ENCODE assay signal across 9 mouse cellular contexts in the genomic region with DNA sequence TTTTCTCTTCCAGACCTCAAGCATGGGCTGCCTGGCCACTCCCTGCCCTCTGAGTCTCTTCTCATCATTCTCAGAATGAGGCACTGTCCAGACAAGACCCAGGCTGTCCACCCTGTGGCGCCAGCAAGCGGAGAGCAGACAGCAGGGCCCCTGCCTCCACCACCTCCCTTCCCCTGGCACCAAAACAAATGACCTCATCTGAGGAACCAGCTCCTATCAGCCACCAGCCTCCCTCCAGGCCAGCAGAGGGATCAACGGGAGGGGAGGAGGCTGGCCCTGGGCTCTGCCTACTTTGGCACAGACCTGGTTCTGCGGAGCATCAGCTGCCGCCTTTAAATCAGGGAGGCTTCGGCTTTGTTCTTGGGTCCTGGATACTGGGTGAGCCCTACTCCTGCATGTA. TPM values are rescaled to one million over a fixed set of nuclear protein-coding genes. Genes with fewer than 3 reads are reported as not detected.
DNase-seq lines count a peak whose midpoint lies in the region.
"Had no signal": no experiment of that assay in that cellular context is flagged by ENCODE, and none has a peak within 500 bp of the region (broad histone marks: within the 10 kb centered on the region; RNA-seq: fewer than 3 reads in every experiment).

No protein-coding gene starts in this region.

- H3K4me1 ChIP-seq in heart, embryonic 10.5 days = peaks cover 40% of the 10 kb centered on the region
- H3K4me1 ChIP-seq: limb, embryonic 13.5 days had no signal

- H3K27ac ChIP-seq in heart, embryonic 10.5 days = peak overlapping the region; percentile 86
- H3K27ac ChIP-seq: limb, embryonic 13.5 days had no signal

- 9% methylated on average over 6 of the region's 6 CpGs for WGBS in heart, embryonic 10.5 days

- DNase-seq in 3T3-L1 (ENCODE audit: low read depth, low spot score) = peak; percentile 46
- peak; percentile 86 to 89 for DNase-seq in adrenal gland, adult (ENCODE audit: inconsistent age in 2 of 2, low spot score in 1 of 2)
- peak; percentile 48 for DNase-seq in embryo, embryonic 11 days
- peak; percentile 97 for DNase-seq in heart, embryonic 10.5 days (ENCODE audit: low spot score)
- DNase-seq in layer of hippocampus, adult 18-20 months (ENCODE audit: low spot score in 2 of 2) = peak; percentile 23 to 53
- peak; percentile 75 for DNase-seq in lung, postnatal 14 days
- DNase-seq in yolk sac, embryonic 10.5 days (ENCODE audit: low spot score) = peak; percentile 45
- DNase-seq in thymus, postnatal 36 days = no peak

- no peaks in the 10 kb centered on the region for H3K36me3 ChIP-seq in heart, embryonic 10.5 days
- H3K36me3 ChIP-seq: limb, embryonic 13.5 days had no signal

- H3K27me3 ChIP-seq in heart, embryonic 10.5 days (ENCODE audit: insufficient read depth, poor library complexity, severe bottlenecking) = no peaks in the 10 kb centered on the region
- H3K27me3 ChIP-seq: limb, embryonic 13.5 days had no signal

- H3K9me3 ChIP-seq in heart, embryonic 10.5 days = no peaks in the 10 kb centered on the region
- H3K9me3 ChIP-seq: limb, embryonic 13.5 days had no signal

- H3K4me3 ChIP-seq in heart, embryonic 10.5 days = peak overlapping the region; percentile 16; the same call in 1 of the 2 replicates
- H3K4me3 ChIP-seq: limb, embryonic 13.5 days had no signal

RNA-seq across cellular contexts. Expression of gene Defb30, which starts 5.0 kb away (rescaled TPM):
- not detected in 2 replicates for polyA plus RNA-seq in heart, embryonic 10.5 days (2016; fragmentation: Nextera tagmentation; extraction: Ambion mirVana)
- total RNA-seq in layer of hippocampus, adult 18-20 months (2021) = not detected
- polyA plus RNA-seq: limb, embryonic 13.5 days had no signal

RNA-seq across cellular contexts. Expression of gene Defb42, which starts 7.9 kb away (rescaled TPM):
- 3.7 and 5.8 TPM in 2 replicates for polyA plus RNA-seq in heart, embryonic 10.5 days (2016; fragmentation: Nextera tagmentation; extraction: Ambion mirVana)
- total RNA-seq in layer of hippocampus, adult 18-20 months (2021) = not detected
- polyA plus RNA-seq: limb, embryonic 13.5 days had no signal

RNA-seq across cellular contexts. Expression of gene Defb43, which starts 43.2 kb away (rescaled TPM):
- not detected in 2 replicates for polyA plus RNA-seq in heart, embryonic 10.5 days (2016; fragmentation: Nextera tagmentation; extraction: Ambion mirVana)
- total RNA-seq in layer of hippocampus, adult 18-20 months (2021) = not detected
- polyA plus RNA-seq: limb, embryonic 13.5 days had no signal

RNA-seq across cellular contexts. Expression of gene Defb47, which starts 56.9 kb away (rescaled TPM):
- not detected in 2 replicates for polyA plus RNA-seq in heart, embryonic 10.5 days (2016; fragmentation: Nextera tagmentation; extraction: Ambion mirVana)
- not detected for total RNA-seq in layer of hippocampus, adult 18-20 months (2021)
- polyA plus RNA-seq: limb, embryonic 13.5 days had no signal

Comparison
In these comparisons a context has a peak if more than half of its experiments do, and no peak if none do; other contexts are left out.
1. DNase-seq: peak in 3T3-L1 (single experiment), adrenal gland, adult (2 of 2), embryo, embryonic 11 days (single experiment), heart, embryonic 10.5 days (single experiment), layer of hippocampus, adult 18-20 months (2 of 2), lung, postnatal 14 days (single experiment) and yolk sac, embryonic 10.5 days (single experiment); none in thymus, postnatal 36 days (0 of 2).